Mouse (Mus musculus): ENCODE data around the gene Acss1.

Gene Acss1

DNA sequence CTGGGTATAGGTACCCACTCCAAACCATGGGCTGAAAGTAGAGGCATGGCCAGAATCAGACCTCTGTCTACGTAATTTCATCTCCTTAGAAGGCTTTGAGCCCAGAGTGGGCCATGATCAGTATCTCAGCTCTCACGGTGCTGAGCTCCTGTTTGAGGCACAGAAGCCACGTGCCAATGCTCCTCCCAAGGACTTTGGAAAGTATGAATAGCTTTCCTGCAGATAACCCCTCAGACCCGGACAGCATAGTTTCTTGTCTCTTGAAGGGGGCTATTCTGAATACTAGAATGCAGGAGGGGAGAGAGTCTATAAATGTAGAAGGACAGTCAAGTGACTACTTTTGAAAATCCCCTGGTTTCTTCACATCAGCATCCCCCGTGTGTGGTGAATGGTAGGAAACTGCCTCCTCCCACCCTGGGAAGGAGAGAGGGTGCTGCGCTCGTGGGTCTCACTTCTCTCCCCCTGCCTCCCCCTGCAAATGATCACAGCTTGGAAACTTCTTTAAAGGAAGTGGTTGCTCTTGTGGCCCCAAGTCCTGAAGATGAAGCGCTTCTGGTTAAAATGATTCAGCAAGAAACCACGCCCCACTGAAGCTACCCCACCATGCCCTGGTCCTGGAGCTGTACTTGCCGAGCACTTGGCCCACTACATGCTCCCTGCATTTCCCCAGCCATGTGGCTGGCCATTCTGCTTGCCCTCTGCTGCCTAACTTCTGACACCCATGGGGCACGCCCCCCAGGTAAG, 98.3 kb downstream of the Acss1 start, which contains the start of gene Cst7:
TSS of gene Cst7 (plus strand) at position 569 of the 744 bp plus-strand sequence.
- peak; percentile 80 for DNase-seq (ENCODE audit: low read depth)

Data from induced T-regulatory cell, adult 2 months (primary cell).